Mouse (Mus musculus): ENCODE measurements around the gene Csn3. TPM values are rescaled to one million over a fixed set of nuclear protein-coding genes. Genes with fewer than 3 reads are reported as not detected.
A peak's percentile ranks its signal among the peaks of the same experiment; 100 is the strongest.

Csn3 gene
- polyA plus RNA-seq (2016; fragmentation: Nextera tagmentation; extraction: Ambion mirVana): 0.15 and 0.40 TPM in 2 replicates

DNA sequence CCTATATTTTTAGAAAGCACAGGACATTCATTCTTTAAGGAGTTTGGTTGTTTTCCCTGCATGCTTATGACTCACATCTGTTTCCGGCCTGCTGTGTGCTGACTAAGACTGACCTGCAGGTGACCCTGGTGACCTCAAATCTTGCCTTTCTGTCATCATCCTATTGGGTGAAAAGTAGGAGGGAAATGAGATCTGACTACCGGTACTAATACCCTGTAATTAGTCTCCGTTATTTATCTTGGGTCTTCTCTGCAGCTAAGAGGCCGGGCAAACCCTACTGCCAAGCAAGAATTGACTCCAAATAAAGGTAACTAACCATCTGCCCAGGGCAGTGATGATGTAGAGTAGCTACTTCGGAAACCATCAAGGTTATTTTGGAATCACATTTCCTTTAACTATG is at the start of gene Csn3:
Csn3 (plus strand) TSS at position 208 of the 400 bp plus-strand sequence.
- Histone ChIP-seq H3K9me3 (replicated peaks) (no peaks in the 10 kb centered on the region), H3K27me3 (ENCODE audit: low read depth, poor library complexity, severe bottlenecking) (no peaks in the 10 kb centered on the region), H3K27ac (no peak within 1 kb of the TSS), H3K36me3 (no peaks in the 10 kb centered on the region), H3K4me3 (no peak within 1 kb of the TSS), H3K4me1 (peaks cover 15% of the 10 kb centered on the region; the same call in 1 of the 2 replicates)
- WGBS: 17% methylated on average over 5 of the region's 5 CpGs
- peak; percentile 37 for DNase-seq (ENCODE audit: low spot score)

DNA sequence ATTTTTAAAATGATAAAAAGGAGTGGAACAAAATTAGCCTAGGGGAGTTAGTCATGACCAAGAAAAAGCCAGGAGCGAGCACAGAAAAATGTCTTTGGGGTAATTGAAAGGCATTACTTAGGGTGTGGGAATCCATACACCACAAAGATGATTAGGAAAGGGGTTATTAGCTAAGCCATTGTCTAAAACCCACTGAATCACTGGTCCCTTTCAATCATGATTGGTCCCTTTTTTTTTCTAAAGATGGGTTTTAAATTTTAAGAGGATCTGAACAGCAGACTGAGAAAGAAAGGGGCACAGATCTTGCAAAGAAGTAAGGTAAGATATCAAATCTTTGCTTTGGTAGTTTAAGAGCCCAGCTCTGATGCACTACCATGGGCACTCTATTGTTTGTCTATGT is 40.6 kb upstream of the Csn3 start, which contains the start of gene Odam:
Odam (plus strand) TSS at position 301 of the 400 bp plus-strand sequence.
- no peaks in the 10 kb centered on the region for H3K27me3 ChIP-seq (ENCODE audit: low read depth, poor library complexity, severe bottlenecking)
- no peaks in the 10 kb centered on the region for H3K36me3 ChIP-seq
- no peaks in the 10 kb centered on the region for H3K4me1 ChIP-seq
- H3K4me3 ChIP-seq: no peak within 1 kb of the TSS
- 88% methylated on average over 1 of the region's 1 CpGs for WGBS
- no peaks in the 10 kb centered on the region for H3K9me3 ChIP-seq (replicated peaks)
- DNase-seq (ENCODE audit: low spot score): no peak
- no peak within 1 kb of the TSS for H3K27ac ChIP-seq

DNA sequence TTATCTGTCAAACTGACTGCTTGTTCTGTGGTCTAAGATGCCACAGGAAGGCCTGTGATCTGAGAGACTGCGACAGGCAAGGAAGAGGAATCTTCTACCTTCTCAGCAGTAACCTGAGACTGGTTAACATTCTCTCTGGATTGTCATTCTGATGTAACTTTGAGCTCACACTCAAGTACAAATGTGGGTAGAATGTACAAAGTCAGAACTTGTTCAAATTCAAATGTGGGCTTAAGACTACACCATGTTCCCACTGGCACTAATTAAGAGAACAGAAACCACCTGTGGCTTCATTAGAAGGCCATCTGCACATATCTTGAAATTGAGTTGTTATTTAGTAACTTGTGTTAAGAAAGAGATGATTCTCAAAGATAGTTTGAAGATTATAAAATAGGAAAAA is 6.2 kb downstream of the Csn3 start:
- no peak overlapping the region for H3K27ac ChIP-seq
- H3K9me3 ChIP-seq (replicated peaks): no peaks in the 10 kb centered on the region
- no peaks in the 10 kb centered on the region for H3K36me3 ChIP-seq
- H3K27me3 ChIP-seq (ENCODE audit: low read depth, poor library complexity, severe bottlenecking): no peaks in the 10 kb centered on the region
- no peaks in the 10 kb centered on the region for H3K4me1 ChIP-seq
- no peak for DNase-seq (ENCODE audit: low spot score)
- WGBS: 59% methylated on average over 1 of the region's 1 CpGs
- no peak overlapping the region for H3K4me3 ChIP-seq

DNA sequence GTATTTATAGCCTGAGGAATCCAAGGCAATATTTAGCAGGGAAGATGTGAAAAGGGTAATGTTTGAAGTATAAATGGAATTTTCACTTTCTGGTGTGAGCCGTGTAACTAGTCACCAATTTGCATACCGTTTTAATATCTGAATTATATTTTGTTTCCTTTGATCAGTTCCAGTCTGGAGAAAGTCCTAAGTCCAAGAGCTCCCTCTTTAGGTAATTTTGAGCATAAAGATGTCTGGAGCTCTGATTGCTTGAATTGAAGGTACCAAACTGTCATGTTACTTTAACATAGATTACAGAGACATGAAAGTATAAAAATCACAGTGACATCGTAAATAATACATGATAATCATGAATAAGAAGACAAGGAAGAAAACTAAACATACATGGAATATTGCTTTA is 15.4 kb downstream of the Csn3 start:
- WGBS: 53% methylated on average over 3 of the region's 3 CpGs
- no peak overlapping the region for H3K4me3 ChIP-seq
- no peak overlapping the region for H3K27ac ChIP-seq
- H3K36me3 ChIP-seq: no peaks in the 10 kb centered on the region
- DNase-seq (ENCODE audit: low spot score): no peak
- H3K9me3 ChIP-seq (replicated peaks): no peaks in the 10 kb centered on the region
- no peaks in the 10 kb centered on the region for H3K4me1 ChIP-seq
- no peaks in the 10 kb centered on the region for H3K27me3 ChIP-seq (ENCODE audit: low read depth, poor library complexity, severe bottlenecking)

DNA sequence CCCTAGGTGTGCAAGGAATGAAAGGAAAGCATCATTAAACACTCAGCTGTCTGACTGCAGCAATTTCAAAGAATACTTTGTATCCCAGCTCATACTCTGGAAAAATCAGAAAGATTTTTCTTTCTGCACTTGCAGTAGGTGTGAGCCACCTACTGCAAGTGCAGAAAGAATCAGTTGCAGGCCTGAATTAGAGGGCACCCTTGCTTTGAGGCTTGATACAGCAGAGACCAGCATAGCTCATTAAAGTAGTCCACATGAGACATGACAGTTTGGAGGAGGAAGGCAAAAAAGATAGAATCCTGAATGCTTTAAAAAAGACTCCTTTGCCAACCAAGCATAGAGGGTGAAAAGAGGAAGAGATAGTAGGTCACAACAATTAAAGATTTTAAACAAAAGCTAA is 17.1 kb downstream of the Csn3 start:
- no peak overlapping the region for H3K27ac ChIP-seq
- H3K9me3 ChIP-seq (replicated peaks): no peaks in the 10 kb centered on the region
- no peaks in the 10 kb centered on the region for H3K27me3 ChIP-seq (ENCODE audit: low read depth, poor library complexity, severe bottlenecking)
- no peaks in the 10 kb centered on the region for H3K36me3 ChIP-seq
- H3K4me1 ChIP-seq: no peaks in the 10 kb centered on the region
- no peak overlapping the region for H3K4me3 ChIP-seq
- no peak for DNase-seq (ENCODE audit: low spot score)

DNA sequence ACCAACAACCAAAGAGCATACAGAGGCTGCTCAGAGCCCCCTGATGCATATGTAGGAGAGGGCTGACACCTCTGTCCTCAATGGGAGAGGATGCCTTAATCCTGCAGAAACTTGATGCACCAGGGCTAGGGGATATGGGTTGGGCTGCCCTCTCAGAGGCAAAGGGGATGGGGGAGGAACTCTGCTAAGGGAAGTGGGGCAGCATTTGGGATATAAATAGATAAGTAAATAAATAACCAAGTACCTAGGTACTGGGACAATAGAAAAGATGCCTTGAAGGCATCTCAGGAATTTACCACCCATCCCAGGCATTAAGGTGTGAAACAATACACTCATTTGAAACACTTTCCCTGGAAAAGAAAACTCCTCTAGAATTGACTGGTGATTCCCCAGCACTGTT is 26.5 kb downstream of the Csn3 start:
- Histone ChIP-seq H3K4me3 (no peak overlapping the region), H3K27ac (no peak overlapping the region), H3K27me3 (ENCODE audit: low read depth, poor library complexity, severe bottlenecking) (no peaks in the 10 kb centered on the region), H3K9me3 (replicated peaks) (no peaks in the 10 kb centered on the region), H3K4me1 (no peaks in the 10 kb centered on the region), H3K36me3 (no peaks in the 10 kb centered on the region)
- DNase-seq (ENCODE audit: low spot score): no peak

DNA sequence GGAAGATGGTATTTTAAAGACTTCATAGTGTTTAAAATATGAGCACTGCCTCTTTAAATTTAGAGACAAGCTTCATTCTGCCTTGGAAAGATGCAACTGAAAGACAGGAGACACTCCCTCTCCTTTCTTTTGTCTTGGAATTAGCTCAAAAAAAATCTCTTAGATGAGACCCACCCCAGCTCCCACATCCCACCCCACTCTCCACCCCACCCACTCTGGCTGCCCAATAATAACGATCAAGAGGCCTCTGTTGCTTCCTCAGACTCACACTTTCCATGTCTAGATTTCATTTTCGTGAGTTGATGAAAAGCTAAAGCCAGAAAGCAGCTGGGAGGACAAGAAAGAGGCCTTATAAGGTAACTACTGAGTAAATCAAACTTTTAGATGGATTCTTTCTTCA is 43.8 kb downstream of the Csn3 start, which contains the start of the genes 2310003L06Rik and Gm28434:
2310003L06Rik (plus strand) TSS at position 259 of the 400 bp plus-strand sequence.
Gm28434 (plus strand) TSS at position 317 of the 400 bp plus-strand sequence.
- H3K36me3 ChIP-seq: no peaks in the 10 kb centered on the region
- H3K27ac ChIP-seq: no peak within 1 kb of the TSS
- DNase-seq (ENCODE audit: low spot score): no peak
- H3K4me3 ChIP-seq: no peak within 1 kb of the TSS
- no peaks in the 10 kb centered on the region for H3K9me3 ChIP-seq (replicated peaks)
- H3K4me1 ChIP-seq: no peaks in the 10 kb centered on the region
- 75% methylated on average over 2 of the region's 2 CpGs for WGBS
- no peaks in the 10 kb centered on the region for H3K27me3 ChIP-seq (ENCODE audit: low read depth, poor library complexity, severe bottlenecking)

DNA sequence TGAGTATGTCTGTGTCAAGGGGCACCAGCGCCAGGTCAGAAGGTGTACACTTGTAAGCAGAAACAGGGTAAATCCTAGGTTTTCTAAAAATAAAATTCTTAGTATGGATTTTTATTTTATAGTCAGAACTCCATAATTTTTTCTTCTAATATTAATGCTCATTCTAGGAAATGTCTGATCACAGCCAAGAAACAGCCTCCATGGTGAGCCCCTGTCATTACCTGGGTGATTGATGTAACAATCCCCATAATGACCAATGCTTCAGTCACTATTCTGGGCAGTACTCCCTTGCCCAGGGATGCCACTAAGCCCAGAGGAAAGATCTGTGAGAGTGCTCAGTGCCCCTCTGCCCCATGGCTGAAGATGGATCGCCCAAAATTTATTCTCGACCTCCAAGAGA is 53.8 kb downstream of the Csn3 start, which contains the start of gene Cabs1:
Cabs1 (plus strand) TSS at position 301 of the 400 bp plus-strand sequence.
- Histone ChIP-seq H3K27ac (no peak within 1 kb of the TSS), H3K9me3 (replicated peaks) (no peaks in the 10 kb centered on the region), H3K4me3 (no peak within 1 kb of the TSS), H3K36me3 (no peaks in the 10 kb centered on the region), H3K4me1 (no peaks in the 10 kb centered on the region), H3K27me3 (ENCODE audit: low read depth, poor library complexity, severe bottlenecking) (no peaks in the 10 kb centered on the region)
- WGBS: 86% methylated on average over 3 of the region's 3 CpGs
- no peak for DNase-seq (ENCODE audit: low spot score)

Other genes starting within 250 kb of the Csn3 start
- gene Csn2, start 225.9 kb upstream of the Csn3 start, polyA plus RNA-seq (2016; fragmentation: Nextera tagmentation; extraction: Ambion mirVana): not detected in 2 replicates
- not detected in 2 replicates for gene Csn1s2a, start 151.0 kb upstream of the Csn3 start, polyA plus RNA-seq (2016; fragmentation: Nextera tagmentation; extraction: Ambion mirVana)
- gene Csn1s2b, start 117.5 kb upstream of the Csn3 start, polyA plus RNA-seq (2016; fragmentation: Nextera tagmentation; extraction: Ambion mirVana): not detected in 2 replicates
- not detected in 2 replicates for gene Prr27, start 99.9 kb upstream of the Csn3 start, polyA plus RNA-seq (2016; fragmentation: Nextera tagmentation; extraction: Ambion mirVana)
- not detected in 2 replicates for gene Odam, start 40.5 kb upstream of the Csn3 start, polyA plus RNA-seq (2016; fragmentation: Nextera tagmentation; extraction: Ambion mirVana)
- gene 2310003L06Rik, start 43.9 kb downstream of the Csn3 start, polyA plus RNA-seq (2016; fragmentation: Nextera tagmentation; extraction: Ambion mirVana): not detected in 2 replicates
- gene Gm28434, start 43.9 kb downstream of the Csn3 start, polyA plus RNA-seq (2016; fragmentation: Nextera tagmentation; extraction: Ambion mirVana): not detected in 2 replicates
- gene Cabs1, start 53.9 kb downstream of the Csn3 start, polyA plus RNA-seq (2016; fragmentation: Nextera tagmentation; extraction: Ambion mirVana): not detected in 2 replicates
- not detected in 2 replicates for gene Smr3a, start 77.0 kb downstream of the Csn3 start, polyA plus RNA-seq (2016; fragmentation: Nextera tagmentation; extraction: Ambion mirVana)
- not detected in 2 replicates for gene Smr2, start 161.0 kb downstream of the Csn3 start, polyA plus RNA-seq (2016; fragmentation: Nextera tagmentation; extraction: Ambion mirVana)
- gene Gm11116, start 186.0 kb downstream of the Csn3 start, polyA plus RNA-seq (2016; fragmentation: Nextera tagmentation; extraction: Ambion mirVana): not detected in 2 replicates
- gene Gm11115, start 228.5 kb downstream of the Csn3 start, polyA plus RNA-seq (2016; fragmentation: Nextera tagmentation; extraction: Ambion mirVana): not detected in 2 replicates

All from limb, embryonic 10.5 days (tissue).